Mouse (Mus musculus) heart, embryonic 11.5 days (tissue): ENCODE data around the gene Hnrnpd. TPM values are rescaled to one million over a fixed set of nuclear protein-coding genes. Genes with fewer than 3 reads are reported as not detected.

Source experiments
- ATAC-seq: fragments of 200-750 bp; cut with Nextera tagmentation; replicated peaks from 2 replicates; pipeline ENCODE4 v1.8.0; 2017; ENCODE audit warnings: moderate library complexity; ENCODE audit not compliant: insufficient number of reproducible peaks, low FRiP score, low TSS enrichment
- H3K27ac ChIP-seq: fragments of 300-500 bp; sonication (generic); 2 replicates; pipeline ENCODE4 v1.5.1; 2014; ENCODE audit warnings: mild to moderate bottlenecking, low read depth, low read length
- H3K27me3 ChIP-seq: fragments of 300-500 bp; sonication (generic); 2 replicates; pipeline ENCODE4 v1.6.1; 2014; ENCODE audit warnings: mild to moderate bottlenecking, low read length, mixed read lengths; ENCODE audit not compliant: control insufficient read depth, insufficient read depth
- H3K36me3 ChIP-seq: fragments of 300-500 bp; sonication (generic); 2 replicates; pipeline ENCODE4 v1.6.1; 2014; ENCODE audit warnings: mild to moderate bottlenecking, low read length, moderate library complexity, mixed read lengths; ENCODE audit not compliant: control insufficient read depth, insufficient read depth
- H3K4me1 ChIP-seq: fragments of 300-500 bp; sonication (generic); 2 replicates; pipeline ENCODE4 v1.6.1; 2014; ENCODE audit warnings: low read length; ENCODE audit not compliant: control insufficient read depth, insufficient read depth
- H3K4me2 ChIP-seq: fragments of 300-500 bp; sonication (generic); 2 replicates; pipeline ENCODE4 v1.6.1; 2014; ENCODE audit warnings: mild to moderate bottlenecking, moderate library complexity
- H3K4me3 ChIP-seq: fragments of 300-500 bp; sonication (generic); 2 replicates; pipeline ENCODE4 v1.5.1; 2014; ENCODE audit warnings: low read depth, low read length
- H3K9ac ChIP-seq: fragments of 300-500 bp; sonication (generic); 2 replicates; pipeline ENCODE4 v1.6.1; 2014; ENCODE audit warnings: mild to moderate bottlenecking, low read depth, low read length, moderate library complexity
- H3K9me3 ChIP-seq: fragments of 300-500 bp; sonication (generic); replicated peaks from 2 replicates; pipeline ENCODE4 v1.6.1; 2016; ENCODE audit warnings: low read length; ENCODE audit not compliant: control insufficient read depth
- WGBS: fragments of 180-500 bp; shearing (Covaris S2); extraction: QIAGEN DNeasy Blood & Tissue Kit; methylation state at CpG from one replicate; pipeline ENCODE4 v1.1.7; 2014; ENCODE audit not compliant: insufficient replicate concordance; 5-methylcytosine and 5-hydroxymethylcytosine counted together
- polyA plus RNA-seq: library from polyadenylated mRNA; unstranded; fragments of >200 nt; fragmentation: Nextera tagmentation; extraction: Ambion mirVana; gene quantifications from 2 replicates; pipeline ENCODE4 v1.2.1, GENCODE M21; 2014

Gene Hnrnpd
- polyA plus RNA-seq, 1 experiment from 2014 or later: 120 TPM

DNA sequence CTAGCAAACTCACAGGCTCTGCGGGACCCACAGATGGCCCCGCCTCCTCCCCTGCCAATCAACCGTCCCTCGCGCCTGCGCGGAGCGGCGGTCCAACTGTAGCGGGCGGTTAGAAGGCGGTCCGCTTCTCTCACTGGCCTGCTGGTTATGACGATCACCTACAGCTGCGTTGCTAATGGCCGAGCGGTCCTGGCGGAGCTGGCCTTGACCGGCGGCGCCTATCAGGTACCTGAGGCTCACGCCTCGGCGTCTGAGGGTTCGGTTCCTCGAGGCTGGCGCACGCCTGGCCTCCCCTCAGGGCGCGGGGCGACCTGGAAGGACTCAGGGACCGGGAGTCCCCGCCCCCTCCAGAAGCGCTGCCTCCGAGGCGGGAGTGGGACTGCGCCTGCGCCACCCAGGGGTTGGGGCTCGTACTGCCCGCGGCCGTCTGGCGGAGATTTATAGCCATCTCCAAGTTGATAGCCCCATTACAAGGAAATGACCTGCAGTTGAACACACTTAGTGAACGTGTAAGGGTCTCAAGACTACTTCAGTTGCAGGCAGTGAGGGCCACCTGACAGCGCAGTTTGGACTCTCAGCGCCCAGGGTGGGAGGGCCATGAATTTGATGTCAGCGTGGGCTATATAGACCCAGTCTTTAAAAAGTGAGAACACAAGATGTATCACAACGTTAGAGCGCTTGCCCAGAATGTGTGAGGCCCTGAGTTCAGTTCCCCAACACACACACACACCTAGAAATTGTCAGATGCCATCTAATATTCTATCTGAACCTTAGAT, 72.4 kb downstream of the Hnrnpd start, which contains the start of gene Vamp9:
Vamp9 (plus strand) TSS at position 74 of the 776 bp plus-strand sequence.
- Histone ChIP-seq H3K36me3 (no peaks in the 10 kb centered on the region), H3K4me2 (peak within 1 kb of the TSS; percentile 62), H3K27me3 (no peaks in the 10 kb centered on the region), H3K4me1 (no peaks in the 10 kb centered on the region), H3K4me3 (peak within 1 kb of the TSS; percentile 51), H3K27ac (peak within 1 kb of the TSS; percentile 92), H3K9me3 (no peaks in the 10 kb centered on the region), H3K9ac (peak within 1 kb of the TSS; percentile 80)
- peak; percentile 98 for ATAC-seq
- 6% methylated on average over 49 of the region's 49 CpGs for WGBS

Other genes with a start within 250 kb of the Hnrnpd start
- 41.6 and 44.2 TPM in 2 replicates for gene Rasgef1b, start 249.9 kb downstream of the Hnrnpd start, polyA plus RNA-seq
- gene Vamp9, start 72.7 kb downstream of the Hnrnpd start, polyA plus RNA-seq: 0.64 and 0.72 TPM in 2 replicates
- 1.5 and 1.7 TPM in 2 replicates for gene 4930524J08Rik, start 123 bp upstream of the Hnrnpd start, polyA plus RNA-seq
- 117 and 125 TPM in 2 replicates for gene Hnrnpdl, start 60.7 kb upstream of the Hnrnpd start, polyA plus RNA-seq
- gene Enoph1, start 61.0 kb upstream of the Hnrnpd start, polyA plus RNA-seq: 28.0 and 31.2 TPM in 2 replicates
- 0.54 and 1.0 TPM in 2 replicates for gene Tmem150c, start 180.9 kb upstream of the Hnrnpd start, polyA plus RNA-seq